Mouse (Mus musculus): ENCODE data around the gene Rab3il1.
A peak's percentile ranks its signal among the peaks of the same experiment; 100 is the strongest.
"Not testable (repeated sequence)": the region's sequence is repeated elsewhere in the genome, so short reads cannot be mapped to it uniquely, and the experiment has no call there.

The Rab3il1 gene

DNA sequence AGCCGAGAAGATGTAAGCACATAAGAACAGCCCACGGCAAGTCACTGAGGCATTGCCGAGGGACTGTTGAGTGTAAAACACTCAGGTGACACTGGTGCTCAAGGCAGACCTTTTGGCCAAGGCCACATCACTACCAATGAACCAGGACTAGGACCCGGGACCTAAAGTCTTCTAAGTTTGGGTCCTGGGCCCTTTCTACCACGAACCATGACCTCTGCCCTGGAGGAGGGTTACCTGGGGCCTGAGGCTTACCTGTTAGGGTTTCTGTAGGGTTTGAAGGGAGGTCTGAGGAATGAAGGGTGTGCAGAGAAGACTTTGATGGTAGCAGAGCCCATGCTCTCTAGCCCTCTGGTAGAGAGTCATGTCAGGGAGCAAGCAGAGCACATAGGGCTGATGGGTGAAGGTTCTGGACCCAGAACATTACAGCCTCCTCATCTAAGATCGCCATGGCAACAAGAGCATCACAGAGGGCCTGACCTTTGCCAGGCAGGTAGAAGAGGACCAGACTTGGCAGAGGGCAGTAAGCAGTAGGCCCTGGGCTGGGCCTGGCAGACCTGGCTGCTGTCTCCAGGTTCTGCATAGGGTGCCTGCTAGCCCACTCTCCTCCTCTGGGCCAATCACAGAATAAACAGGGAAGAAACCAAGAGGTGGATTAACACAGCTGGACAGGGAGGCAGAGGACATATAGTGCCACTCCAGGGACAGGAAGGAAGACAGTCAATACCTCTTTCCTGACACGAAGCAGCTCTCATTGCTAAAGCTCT lies at the start of gene Rab3il1, which contains the start of gene Best1:
Rab3il1 (plus strand) TSS at position 464 of the 764 bp plus-strand sequence.
Best1 (minus strand) TSS at position 428 of the 764 bp plus-strand sequence.
- DNase-seq (ENCODE audit: low read depth, low spot score): no peak

DNA sequence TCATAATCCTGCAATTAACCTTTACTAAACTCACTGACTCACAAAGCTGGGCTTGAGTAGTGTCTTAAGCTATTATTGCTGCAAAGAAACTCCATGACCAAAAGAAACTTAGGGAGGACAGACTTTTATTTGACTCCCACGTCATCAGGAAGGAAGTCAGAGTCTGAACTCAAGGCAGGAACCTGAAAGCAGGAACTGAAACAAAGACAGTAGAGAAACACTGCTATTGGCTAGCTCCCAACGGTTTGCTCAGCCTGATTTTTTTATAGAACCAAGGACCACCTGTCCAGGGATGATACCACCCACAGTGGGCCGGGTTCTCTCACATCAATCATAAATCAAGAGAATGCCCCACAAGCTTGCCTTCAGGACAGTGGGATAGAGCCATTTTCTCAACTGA lies 49.1 kb upstream of the Rab3il1 start:
- no peak for DNase-seq (ENCODE audit: low read depth, low spot score)

GRCm38 (mm10) chr19:9952912-9953311 lies 48.6 kb upstream of the Rab3il1 start:
- DNase-seq (ENCODE audit: low read depth, low spot score): no peak

GRCm38 (mm10) chr19:9954055-9954810 lies 47.2 kb upstream of the Rab3il1 start:
- no peak for DNase-seq (ENCODE audit: low read depth, low spot score)

DNA sequence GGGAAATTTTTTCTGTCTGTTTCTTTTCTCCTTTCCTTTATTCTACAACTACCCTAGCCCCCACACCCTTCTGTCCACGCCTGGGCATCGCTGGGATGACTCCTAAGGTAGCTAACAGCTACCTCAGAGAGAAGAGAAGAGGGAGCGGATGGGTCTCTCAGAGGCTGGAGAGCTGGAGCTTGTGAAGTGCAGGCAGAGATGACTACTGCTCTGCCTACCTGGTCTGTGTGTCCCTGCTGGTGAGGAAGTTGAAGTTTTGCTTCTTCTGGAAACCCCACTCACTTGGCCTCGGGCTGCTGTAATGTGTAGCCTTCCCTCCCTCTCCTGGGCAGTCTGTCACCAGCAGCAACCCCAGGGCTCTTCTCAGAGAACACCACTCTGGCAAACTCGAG lies 46.7 kb upstream of the Rab3il1 start:
- DNase-seq (ENCODE audit: low read depth, low spot score): no peak

DNA sequence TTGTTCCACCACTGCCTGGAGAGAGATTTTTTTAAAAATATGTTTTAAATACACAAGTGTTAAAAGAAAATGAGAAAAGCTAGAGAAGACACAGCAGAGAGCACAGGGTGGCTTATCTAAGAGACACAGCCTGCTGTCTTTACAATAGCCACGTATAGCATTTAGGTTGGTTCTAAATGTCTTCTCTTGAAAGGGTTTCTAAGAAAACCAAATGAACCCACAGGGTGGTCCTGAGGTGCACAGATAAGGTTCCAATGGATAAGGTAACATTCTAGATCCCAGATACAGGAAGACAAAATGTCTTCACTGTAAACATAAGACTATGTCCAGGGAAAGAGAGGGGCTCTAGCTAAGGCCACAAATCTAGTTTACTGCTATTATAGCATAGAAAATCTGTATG lies 46.0 kb upstream of the Rab3il1 start:
- no peak for DNase-seq (ENCODE audit: low read depth, low spot score)

- DNase-seq (ENCODE audit: low read depth, low spot score): no peak
Observed at GRCm38 (mm10) chr19:9956624-9957388, 44.7 kb upstream of the Rab3il1 start.

DNA sequence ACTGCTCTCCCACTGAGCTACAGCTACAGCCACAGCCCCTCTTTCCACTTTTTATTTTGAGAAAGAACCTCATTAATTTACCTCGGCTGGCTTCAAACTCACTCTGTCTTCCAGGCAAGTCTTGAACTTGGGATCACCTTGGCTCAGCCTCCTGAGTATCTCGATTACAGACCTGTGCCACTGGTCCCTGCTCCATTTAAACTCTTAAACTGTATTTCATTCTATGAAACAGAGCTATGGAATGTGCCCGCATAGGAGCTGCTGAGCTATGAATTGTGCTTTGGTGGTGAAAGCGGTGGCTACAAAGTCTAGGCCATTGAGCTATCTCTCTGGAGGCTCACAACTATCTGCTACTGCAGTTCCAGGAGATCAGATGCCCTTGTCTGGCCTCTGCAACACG lies 43.5 kb upstream of the Rab3il1 start:
- DNase-seq (ENCODE audit: low read depth, low spot score): no peak

GRCm38 (mm10) chr19:9960769-9961168 lies 40.7 kb upstream of the Rab3il1 start:
- DNase-seq (ENCODE audit: low read depth, low spot score): no peak

GRCm38 (mm10) chr19:9964205-9964916 lies 37.1 kb upstream of the Rab3il1 start:
- no peak for DNase-seq (ENCODE audit: low read depth, low spot score)

- no peak for DNase-seq (ENCODE audit: low read depth, low spot score)
Observed at GRCm38 (mm10) chr19:9966096-9966867, 35.2 kb upstream of the Rab3il1 start.

GRCm38 (mm10) chr19:9968081-9968787 lies 33.2 kb upstream of the Rab3il1 start:
- no peak for DNase-seq (ENCODE audit: low read depth, low spot score)

GRCm38 (mm10) chr19:9974853-9975252 lies 26.6 kb upstream of the Rab3il1 start:
- not testable (repeated sequence) for DNase-seq (ENCODE audit: low read depth, low spot score)

GRCm38 (mm10) chr19:9977085-9977484 lies 24.4 kb upstream of the Rab3il1 start:
- DNase-seq (ENCODE audit: low read depth, low spot score): no peak

DNA sequence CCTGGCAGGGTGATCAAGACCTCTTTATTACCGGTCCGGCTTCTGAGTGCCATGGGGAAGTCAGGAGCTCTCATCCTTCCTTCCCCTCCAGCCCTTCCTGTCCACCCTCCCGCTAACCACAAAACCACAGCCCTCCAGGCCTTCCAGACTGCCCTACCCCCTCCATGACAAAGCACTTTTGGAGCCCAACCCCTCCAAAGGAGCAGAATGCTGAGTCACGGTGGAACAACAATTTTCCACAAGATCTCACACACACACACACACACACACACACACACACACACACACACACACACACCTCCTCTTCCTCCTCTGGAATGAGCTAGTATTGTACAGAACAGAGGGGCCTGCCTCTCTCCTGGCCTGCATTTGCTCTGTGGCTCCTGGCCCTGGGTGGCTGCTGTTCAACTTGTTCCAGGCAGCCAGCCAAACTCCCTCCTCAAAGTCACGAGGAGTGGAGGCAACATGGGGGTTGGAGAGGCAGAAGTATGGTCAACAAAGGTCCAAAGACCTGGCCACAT lies 23.0 kb upstream of the Rab3il1 start:
- DNase-seq (ENCODE audit: low read depth, low spot score): no peak

GRCm38 (mm10) chr19:9979156-9979555 lies 22.3 kb upstream of the Rab3il1 start:
- DNase-seq (ENCODE audit: low read depth, low spot score): no peak

DNA sequence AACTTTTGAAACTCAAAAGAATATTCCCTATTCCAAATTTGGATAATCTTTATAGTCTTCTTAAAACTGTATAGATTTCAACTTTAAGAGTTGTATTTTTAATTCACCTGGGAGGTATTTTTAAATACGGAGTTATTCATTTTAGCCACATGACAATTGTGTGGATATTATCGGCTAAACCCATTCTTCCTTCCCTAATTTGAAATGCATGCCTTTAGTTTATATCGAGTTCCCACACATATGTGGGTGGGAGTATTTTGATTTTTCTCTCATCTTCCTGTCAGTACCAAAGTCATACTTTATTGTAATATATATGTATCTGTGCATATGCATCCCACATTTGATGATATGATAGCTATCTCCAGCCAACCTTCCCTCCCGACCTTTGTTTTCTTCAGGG lies 21.2 kb upstream of the Rab3il1 start, which contains the start of gene Fth1:
Fth1 (plus strand) TSS at position 341 of the 400 bp plus-strand sequence.
- DNase-seq (ENCODE audit: low read depth, low spot score): no peak

DNA sequence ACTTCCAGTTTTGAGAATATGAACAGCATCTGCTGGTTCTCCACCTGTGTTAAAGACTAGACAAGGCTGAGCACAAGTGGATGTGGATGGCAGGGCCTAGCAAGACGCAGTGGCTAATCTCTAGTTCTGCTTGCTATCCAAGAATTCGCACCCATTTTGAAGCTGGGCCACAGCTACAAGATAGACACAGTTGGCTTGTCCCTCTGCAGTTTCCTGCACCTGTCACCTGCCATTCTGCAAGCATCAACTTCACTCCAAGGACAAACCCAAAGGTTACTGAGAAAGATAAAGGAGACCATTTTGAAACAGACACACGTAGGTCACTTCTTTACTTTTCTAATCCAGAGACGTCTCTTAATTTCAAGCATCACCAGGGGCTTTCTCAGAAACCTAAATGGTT lies 19.8 kb upstream of the Rab3il1 start:
- no peak for DNase-seq (ENCODE audit: low read depth, low spot score)

GRCm38 (mm10) chr19:9982151-9982851 lies 19.2 kb upstream of the Rab3il1 start:
- peak; percentile 89 for DNase-seq (ENCODE audit: low read depth, low spot score)

All from retina, adult 2 months (tissue).